Mouse (Mus musculus) forebrain, embryonic 13.5 days (tissue): ENCODE results near the gene Aym1. TPM values are rescaled to one million over a fixed set of nuclear protein-coding genes. Genes with fewer than 3 reads are reported as not detected.

Experiments
- ATAC-seq: fragments of 200-750 bp; cut with Nextera tagmentation; 2 replicates; pipeline ENCODE4 v1.8.0; 2017
- H3K27ac ChIP-seq: fragments of 300-500 bp; sonication (generic); 2 replicates; pipeline ENCODE4 v1.5.1; 2015; ENCODE audit warnings: inconsistent platforms, mild to moderate bottlenecking, moderate library complexity
- H3K27me3 ChIP-seq: fragments of 300-500 bp; sonication (generic); 2 replicates; pipeline ENCODE4 v1.6.1; 2015; ENCODE audit warnings: mild to moderate bottlenecking, inconsistent platforms
- H3K36me3 ChIP-seq: fragments of 300-500 bp; sonication (generic); 2 replicates; pipeline ENCODE4 v1.6.1; 2015; ENCODE audit warnings: mild to moderate bottlenecking, inconsistent platforms; ENCODE audit not compliant: poor library complexity, severe bottlenecking
- H3K4me1 ChIP-seq: fragments of 300-500 bp; sonication (generic); 2 replicates; pipeline ENCODE4 v1.6.1; 2015; ENCODE audit warnings: inconsistent platforms
- H3K4me2 ChIP-seq: fragments of 300-500 bp; sonication (generic); 2 replicates; pipeline ENCODE4 v1.6.1; 2015; ENCODE audit warnings: inconsistent platforms, mild to moderate bottlenecking, moderate library complexity
- H3K4me3 ChIP-seq: fragments of 300-500 bp; sonication (generic); 2 replicates; pipeline ENCODE4 v1.5.1; 2015; ENCODE audit warnings: mild to moderate bottlenecking, inconsistent platforms
- H3K9ac ChIP-seq: fragments of 300-500 bp; sonication (generic); 2 replicates; pipeline ENCODE4 v1.6.1; 2015; ENCODE audit warnings: mild to moderate bottlenecking, inconsistent platforms
- H3K9me3 ChIP-seq: fragments of 300-500 bp; sonication (generic); replicated peaks from 2 replicates; pipeline ENCODE4 v1.6.1; 2016; ENCODE audit warnings: inconsistent platforms
- WGBS: fragments of 180-500 bp; shearing (Covaris S2); methylation state at CpG from one replicate; pipeline ENCODE4 v1.1.7; 2015; 5-methylcytosine and 5-hydroxymethylcytosine counted together
- polyA plus RNA-seq: library from polyadenylated mRNA; unstranded; fragments of >200 nt; fragmentation: Nextera tagmentation; extraction: Ambion mirVana; gene quantifications from 2 replicates; pipeline ENCODE4 v1.2.1, GENCODE M21; 2015

The Aym1 gene
- polyA plus RNA-seq, 1 experiment from 2014 or later: not detected

GRCm38 (mm10) chr5:113375783-113376182 is 18.7 kb downstream of the Aym1 start:
- Histone ChIP-seq H3K4me1 (peaks cover 10% of the 10 kb centered on the region), H3K9me3 (no peaks in the 10 kb centered on the region), H3K4me3 (no peak overlapping the region), H3K27ac (no peak overlapping the region), H3K9ac (no peak overlapping the region), H3K27me3 (peaks cover 7% of the 10 kb centered on the region; the same call in 1 of the 2 replicates), H3K36me3 (no peaks in the 10 kb centered on the region), H3K4me2 (no peak overlapping the region)
- 20% methylated on average over 3 of the region's 3 CpGs for whole genome bisulfite sequencing
- no peak for ATAC-seq

- Histone ChIP-seq H3K4me3 (no peak overlapping the region), H3K4me1 (peaks cover 10% of the 10 kb centered on the region), H3K9ac (no peak overlapping the region), H3K27me3 (peaks cover 7% of the 10 kb centered on the region; the same call in 1 of the 2 replicates), H3K27ac (no peak overlapping the region), H3K9me3 (no peaks in the 10 kb centered on the region), H3K4me2 (no peak overlapping the region), H3K36me3 (no peaks in the 10 kb centered on the region)
- ATAC-seq: no peak
- WGBS: 68% methylated on average over 1 of the region's 1 CpGs
Measured at GRCm38 (mm10) chr5:113376292-113376691, 19.2 kb downstream of the Aym1 start.

GRCm38 (mm10) chr5:113379416-113379815 is 22.3 kb downstream of the Aym1 start:
- no peak overlapping the region for H3K9ac ChIP-seq
- H3K36me3 ChIP-seq: no peaks in the 10 kb centered on the region
- H3K4me2 ChIP-seq: no peak overlapping the region
- H3K27ac ChIP-seq: no peak overlapping the region
- H3K27me3 ChIP-seq: no peaks in the 10 kb centered on the region
- H3K9me3 ChIP-seq: no peaks in the 10 kb centered on the region
- no peak for ATAC-seq
- WGBS: 81% methylated on average over 5 of the region's 5 CpGs
- H3K4me3 ChIP-seq: no peak overlapping the region
- no peaks in the 10 kb centered on the region for H3K4me1 ChIP-seq

GRCm38 (mm10) chr5:113380553-113380952 is 23.5 kb downstream of the Aym1 start:
- Histone ChIP-seq H3K36me3 (no peaks in the 10 kb centered on the region), H3K9ac (no peak overlapping the region)
- no peak for ATAC-seq

GRCm38 (mm10) chr5:113382580-113382979 is 25.5 kb downstream of the Aym1 start:
- 24% methylated on average over 4 of the region's 4 CpGs for WGBS
- H3K4me2 ChIP-seq: no peak overlapping the region
- H3K9ac ChIP-seq: no peak overlapping the region
- no peak for ATAC-seq
- no peaks in the 10 kb centered on the region for H3K27me3 ChIP-seq
- H3K27ac ChIP-seq: no peak overlapping the region
- H3K4me3 ChIP-seq: no peak overlapping the region
- no peaks in the 10 kb centered on the region for H3K36me3 ChIP-seq
- no peaks in the 10 kb centered on the region for H3K4me1 ChIP-seq
- H3K9me3 ChIP-seq: no peaks in the 10 kb centered on the region

More at GRCm38 (mm10) chr5:113380553-113380952, 23.5 kb downstream of the Aym1 start:
- Histone ChIP-seq H3K27me3 (no peaks in the 10 kb centered on the region), H3K4me3 (no peak overlapping the region), H3K9me3 (no peaks in the 10 kb centered on the region), H3K4me1 (no peaks in the 10 kb centered on the region), H3K27ac (no peak overlapping the region), H3K4me2 (no peak overlapping the region)
- 84% methylated on average over 8 of the region's 8 CpGs for WGBS

- 45% methylated on average over 8 of the region's 8 CpGs for WGBS
- no peaks in the 10 kb centered on the region for H3K9me3 ChIP-seq
- H3K27me3 ChIP-seq: no peaks in the 10 kb centered on the region
- no peak overlapping the region for H3K4me2 ChIP-seq
- no peaks in the 10 kb centered on the region for H3K36me3 ChIP-seq
- H3K4me1 ChIP-seq: no peaks in the 10 kb centered on the region
- no peak overlapping the region for H3K27ac ChIP-seq
- no peak for ATAC-seq
- no peak overlapping the region for H3K9ac ChIP-seq
- H3K4me3 ChIP-seq: no peak overlapping the region
Measured at GRCm38 (mm10) chr5:113393766-113394165, 36.7 kb downstream of the Aym1 start.

GRCm38 (mm10) chr5:113396286-113396934 is 39.3 kb downstream of the Aym1 start:
- 51% methylated on average over 17 of the region's 17 CpGs for WGBS
- no peak overlapping the region for H3K27ac ChIP-seq

GRCm38 (mm10) chr5:113397443-113398317 is 40.6 kb downstream of the Aym1 start:
- WGBS: 88% methylated on average over 17 of the region's 17 CpGs
- Histone ChIP-seq H3K9me3 (peaks cover 8% of the 10 kb centered on the region; the same call in 1 of the 2 replicates), H3K4me2 (no peak overlapping the region), H3K4me3 (no peak overlapping the region), H3K36me3 (no peaks in the 10 kb centered on the region), H3K4me1 (no peaks in the 10 kb centered on the region), H3K9ac (no peak overlapping the region), H3K27me3 (no peaks in the 10 kb centered on the region), H3K27ac (no peak overlapping the region)
- no peak for ATAC-seq

More at GRCm38 (mm10) chr5:113396286-113396934, 39.3 kb downstream of the Aym1 start:
- Histone ChIP-seq H3K27me3 (no peaks in the 10 kb centered on the region), H3K4me2 (no peak overlapping the region), H3K4me3 (no peak overlapping the region), H3K9ac (no peak overlapping the region), H3K4me1 (no peaks in the 10 kb centered on the region), H3K36me3 (no peaks in the 10 kb centered on the region), H3K9me3 (peaks cover 8% of the 10 kb centered on the region; the same call in 1 of the 2 replicates)
- no peak for ATAC-seq

GRCm38 (mm10) chr5:113402702-113403101 is 45.6 kb downstream of the Aym1 start:
- Histone ChIP-seq H3K9ac (no peak overlapping the region), H3K27me3 (no peaks in the 10 kb centered on the region; the same call in 1 of the 2 replicates), H3K36me3 (no peaks in the 10 kb centered on the region), H3K4me2 (no peak overlapping the region), H3K4me3 (no peak overlapping the region), H3K4me1 (no peaks in the 10 kb centered on the region), H3K9me3 (peaks cover 8% of the 10 kb centered on the region; the same call in 1 of the 2 replicates), H3K27ac (no peak overlapping the region)
- 81% methylated on average over 11 of the region's 11 CpGs for WGBS
- no peak for ATAC-seq

GRCm38 (mm10) chr5:113407346-113407745 is 50.3 kb downstream of the Aym1 start:
- no peak overlapping the region for H3K27ac ChIP-seq
- H3K36me3 ChIP-seq: no peaks in the 10 kb centered on the region
- no peak for ATAC-seq
- H3K9ac ChIP-seq: no peak overlapping the region
- H3K27me3 ChIP-seq: no peaks in the 10 kb centered on the region; the same call in 1 of the 2 replicates
- no peak overlapping the region for H3K4me3 ChIP-seq
- peaks cover 7% of the 10 kb centered on the region; the same call in 1 of the 2 replicates for H3K4me1 ChIP-seq
- H3K9me3 ChIP-seq: no peaks in the 10 kb centered on the region
- no peak overlapping the region for H3K4me2 ChIP-seq
- WGBS: 4% methylated on average over 3 of the region's 3 CpGs
